9 mouse cellular contexts compared by ENCODE assay signal in the genomic region with DNA sequence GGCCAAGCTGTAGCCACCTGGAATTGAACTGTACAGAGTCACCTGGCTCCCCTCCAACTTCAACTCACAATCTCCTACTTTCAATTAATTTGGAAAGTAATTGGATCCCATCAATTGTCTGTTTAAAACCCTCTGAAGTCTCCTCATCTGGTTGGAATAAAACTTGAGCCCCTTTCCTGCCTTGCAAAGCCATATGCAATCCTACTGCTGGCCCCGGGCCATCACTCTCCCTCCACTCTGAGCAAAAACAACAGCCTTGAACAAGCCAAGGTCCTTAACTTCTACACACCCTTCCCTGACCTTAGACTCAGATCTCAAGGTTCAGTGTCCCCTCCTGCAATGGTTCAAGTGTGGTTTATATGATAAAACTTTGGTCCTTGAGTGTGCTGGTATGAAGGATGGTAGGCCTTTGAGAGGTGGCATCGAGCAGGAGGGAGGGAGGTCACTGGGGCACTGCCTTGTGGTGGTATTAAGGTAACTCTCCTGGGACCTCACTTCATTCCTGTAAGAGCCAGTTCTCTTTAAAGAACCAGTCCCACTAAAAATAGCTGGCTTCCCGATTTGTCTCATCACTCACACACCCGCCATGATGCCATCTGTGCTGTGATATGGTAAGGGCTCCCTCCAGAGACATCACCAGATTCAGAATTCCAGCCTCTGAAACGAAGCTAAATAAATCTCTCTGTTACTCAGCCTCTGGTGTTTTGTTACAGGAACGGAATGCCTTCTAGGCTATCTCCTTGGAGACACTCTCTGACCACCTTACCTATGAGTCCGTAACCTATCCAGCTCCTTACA.
DNase-seq lines count a peak whose midpoint lies in the region; ATAC-seq lines count a peak whose summit lies in the region.
"Had no signal": no experiment of that assay in that cellular context is flagged by ENCODE, and none has a peak within 500 bp of the region (broad histone marks: within the 10 kb centered on the region; RNA-seq: fewer than 3 reads in every experiment).

No protein-coding gene starts in this region.

- H3K4me1 ChIP-seq in heart, embryonic 11.5 days (ENCODE audit: control insufficient read depth, insufficient read depth, low read length) = peaks cover 21% of the 10 kb centered on the region
- peaks cover 16% of the 10 kb centered on the region for H3K4me1 ChIP-seq in forebrain, embryonic 12.5 days

- H3K4me3 ChIP-seq in heart, embryonic 11.5 days (ENCODE audit: low read depth, low read length) = no peak overlapping the region
- H3K4me3 ChIP-seq in forebrain, embryonic 12.5 days (replicated peaks) = no peak overlapping the region
- H3K4me3 ChIP-seq: megakaryocyte, embryonic 14.5 days had no signal

- H3K4me2 ChIP-seq in heart, embryonic 11.5 days = no peak overlapping the region
- no peak overlapping the region for H3K4me2 ChIP-seq in forebrain, embryonic 12.5 days

- 0 out of 2 replicates have a peak overlapping the region, but pooled peaks have one; percentile 41 for H3K27ac ChIP-seq in heart, embryonic 11.5 days (ENCODE audit: low read depth, low read length)
- H3K27ac ChIP-seq in forebrain, embryonic 12.5 days = no peak overlapping the region

- no peak for DNase-seq in heart, postnatal 25 days (ENCODE audit: low spot score)
- DNase-seq in right cerebral cortex, adult 2 months (ENCODE audit: low spot score in 2 of 2) = peak; percentile 80
- no peak for DNase-seq in right cerebral cortex, postnatal 14 days
- DNase-seq in frontal cortex, postnatal 14 days (ENCODE audit: low spot score in 2 of 2) = peak; percentile 32 to 35
- DNase-seq in telencephalon, adult 2 months (ENCODE audit: low read depth, low spot score) = peak; percentile 84

- H3K9me3 ChIP-seq in heart, embryonic 11.5 days (replicated peaks; ENCODE audit: control insufficient read depth, low read length) = no peaks in the 10 kb centered on the region
- no peaks in the 10 kb centered on the region for H3K9me3 ChIP-seq in forebrain, embryonic 12.5 days

- no peak for ATAC-seq in heart, embryonic 11.5 days (replicated peaks; ENCODE audit: insufficient number of reproducible peaks, low FRiP score, low TSS enrichment)
- no peak for ATAC-seq in megakaryocyte progenitor cell, adult 5-6 weeks (replicated peaks; ENCODE audit: poor library complexity)
- ATAC-seq in forebrain, embryonic 12.5 days (ENCODE audit: low FRiP score) = no peak

- H3K36me3 ChIP-seq in heart, embryonic 11.5 days (ENCODE audit: control insufficient read depth, insufficient read depth, low read length) = no peaks in the 10 kb centered on the region
- H3K36me3 ChIP-seq in forebrain, embryonic 12.5 days (replicated peaks) = no peaks in the 10 kb centered on the region

- H3K27me3 ChIP-seq in heart, embryonic 11.5 days (ENCODE audit: control insufficient read depth, insufficient read depth, low read length) = no peaks in the 10 kb centered on the region
- no peaks in the 10 kb centered on the region for H3K27me3 ChIP-seq in forebrain, embryonic 12.5 days

- WGBS in heart, embryonic 11.5 days (ENCODE audit: insufficient replicate concordance) = 57% methylated on average over 7 of the region's 7 CpGs
- WGBS in forebrain, embryonic 12.5 days = 83% methylated on average over 7 of the region's 7 CpGs

- intact Hi-C loops in heart, postnatal 25 days (cut with DNase I) = loop anchor here (5.0 kb wide), 1 partner anchor 35 kb away; no protein-coding TSS in a partner anchor

- H3K9ac ChIP-seq in heart, embryonic 11.5 days (ENCODE audit: low read depth, low read length) = no peak overlapping the region
- H3K9ac ChIP-seq in forebrain, embryonic 12.5 days = no peak overlapping the region

Comparison
In these comparisons a context has a peak if more than half of its experiments do, and no peak if none do; other contexts are left out.
1. DNase-seq: peak in right cerebral cortex, adult 2 months (2 of 2), frontal cortex, postnatal 14 days (2 of 2) and telencephalon, adult 2 months (single experiment); none in heart, postnatal 25 days (single experiment) and right cerebral cortex, postnatal 14 days (single experiment).